Mouse (Mus musculus) ES-Bruce4 (cell line): ENCODE results near the gene Mroh2a.

ENCODE experiments used
- CTCF ChIP-seq: IDR thresholded peaks from one replicate; pipeline ENCODE4 v1.8.1; 2011; ENCODE audit warnings: low read depth, low read length
- POLR2A ChIP-seq: IDR thresholded peaks from one replicate; pipeline ENCODE4 v1.8.1; 2011; ENCODE audit warnings: low read length; ENCODE audit not compliant: insufficient read depth

GRCm38 (mm10) chr1:88297480-88298258, 70.9 kb downstream of the Mroh2a start:
- TF ChIP-seq POLR2A: no peak
- TF ChIP-seq CTCF: no peak
